Mouse (Mus musculus) cerebellum, adult 2 months (tissue): ENCODE measurements around the gene Tcf12.

Experiments
- CTCF ChIP-seq: fragments of 200-500 bp; IDR thresholded peaks from 2 replicates; pipeline ENCODE4 v1.5.1; 2011; ENCODE audit warnings: low read depth, mild to moderate bottlenecking, control low read depth, low read length, moderate library complexity, borderline replicate concordance; ENCODE audit not compliant: insufficient read depth
- POLR2A ChIP-seq: fragments of 200-500 bp; IDR thresholded peaks from 2 replicates; pipeline ENCODE4 v1.6.1; 2011; ENCODE audit warnings: low read length, control low read depth, borderline replicate concordance; ENCODE audit not compliant: insufficient read depth

DNA sequence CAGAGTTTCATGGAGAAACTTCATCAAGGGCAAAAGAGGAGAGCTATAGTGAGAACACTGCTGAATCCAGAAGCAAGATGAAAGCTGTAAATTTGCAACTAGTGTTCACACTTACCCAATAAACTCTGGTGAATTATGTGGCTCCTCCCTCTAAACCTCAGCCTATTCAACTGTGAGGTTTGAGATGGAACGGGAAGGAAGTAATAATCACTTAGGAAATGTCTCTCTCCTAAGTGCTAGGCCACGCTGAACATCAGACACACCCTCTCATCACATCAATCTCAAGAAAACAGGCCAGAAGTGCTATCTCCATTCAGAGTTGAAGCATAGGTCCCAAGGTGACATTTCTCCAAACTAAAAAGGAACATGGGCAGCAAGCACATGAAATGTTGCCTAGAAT is 131.1 kb downstream of the Tcf12 start:
- TF ChIP-seq CTCF = no peak
- no peak for TF ChIP-seq POLR2A
